In the genomic region with DNA sequence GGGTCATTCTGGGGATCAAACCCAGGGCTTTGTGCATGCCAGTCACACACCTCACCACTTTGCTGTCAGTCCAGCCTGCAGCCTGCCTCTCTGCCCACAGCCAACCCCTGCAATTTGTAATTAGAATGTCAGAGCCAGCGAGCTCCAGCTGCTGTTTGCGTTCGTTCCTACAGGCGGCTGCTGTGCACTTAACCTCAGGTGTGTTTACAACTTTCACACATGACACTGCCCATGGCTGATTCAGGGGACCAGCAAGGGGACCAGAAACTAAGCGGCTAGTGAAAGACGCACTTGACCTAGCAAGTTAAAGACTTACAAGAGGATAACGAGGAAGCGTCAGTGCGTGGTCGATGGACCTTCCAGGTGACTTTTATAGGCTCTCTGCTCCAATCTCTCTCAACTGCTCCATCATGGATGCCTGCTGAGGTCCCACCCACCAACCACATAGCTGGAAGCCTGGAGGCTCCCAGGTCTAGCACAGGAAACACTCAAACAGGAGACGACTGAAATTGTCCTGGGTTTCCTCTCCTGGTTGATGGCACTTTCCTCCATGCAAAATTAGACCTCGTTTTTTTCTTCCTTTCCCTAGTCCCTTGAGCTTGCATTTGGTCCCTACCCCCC, we compare ENCODE assay signal across 10 mouse cellular contexts. TPM values are rescaled to one million over a fixed set of nuclear protein-coding genes. Genes with fewer than 3 reads are reported as not detected.
A peak's percentile ranks its signal among the peaks of the same experiment; 100 is the strongest.
DNase-seq lines count a peak whose midpoint lies in the region; ATAC-seq and TF ChIP-seq lines count a peak whose summit lies in the region.
"Had no signal": no experiment of that assay in that cellular context is flagged by ENCODE, and none has a peak within 500 bp of the region (broad histone marks: within the 10 kb centered on the region; RNA-seq: fewer than 3 reads in every experiment).

No protein-coding gene starts in this region.

- H3K4me2 ChIP-seq in heart, embryonic 12.5 days: peak overlapping the region; percentile 41
- H3K4me2 ChIP-seq in embryonic facial prominence, embryonic 14.5 days (ENCODE audit: low read depth, low read length): peak overlapping the region; percentile 24
- peak overlapping the region; percentile 40 for H3K4me2 ChIP-seq in kidney, postnatal 0 days (ENCODE audit: low read length)
- peak overlapping the region; percentile 52 for H3K4me2 ChIP-seq in lung, postnatal 0 days (replicated peaks; ENCODE audit: low read depth, low read length)
- H3K4me2 ChIP-seq: midbrain, embryonic 13.5 days had no signal

- H3K27ac ChIP-seq in heart, embryonic 12.5 days (ENCODE audit: poor library complexity, severe bottlenecking): peak overlapping the region; percentile 89
- peak overlapping the region; percentile 83 for H3K27ac ChIP-seq in embryonic facial prominence, embryonic 14.5 days (replicated peaks; ENCODE audit: low read depth, low read length)
- peak overlapping the region; percentile 70; the same call in 1 of the 2 replicates for H3K27ac ChIP-seq in kidney, postnatal 0 days
- H3K27ac ChIP-seq in lung, postnatal 0 days (ENCODE audit: low read length): peak overlapping the region; percentile 95
- H3K27ac ChIP-seq: midbrain, embryonic 13.5 days had no signal

- H3K4me1 ChIP-seq in heart, embryonic 12.5 days (replicated peaks): peaks cover 27% of the 10 kb centered on the region
- peaks cover 35% of the 10 kb centered on the region for H3K4me1 ChIP-seq in embryonic facial prominence, embryonic 14.5 days (ENCODE audit: control insufficient read depth, insufficient read depth, low read length)
- peaks cover 15% of the 10 kb centered on the region for H3K4me1 ChIP-seq in kidney, postnatal 0 days (replicated peaks; ENCODE audit: insufficient read depth, low read length)
- peaks cover 24% of the 10 kb centered on the region for H3K4me1 ChIP-seq in lung, postnatal 0 days (ENCODE audit: insufficient read depth, low read depth, low read length)

- 0 out of 2 replicates have a peak overlapping the region, but pooled peaks have one; percentile 6 for H3K4me3 ChIP-seq in heart, embryonic 12.5 days
- no peak overlapping the region for H3K4me3 ChIP-seq in embryonic facial prominence, embryonic 14.5 days (ENCODE audit: low read depth, low read length)
- H3K4me3 ChIP-seq in kidney, postnatal 0 days (replicated peaks; ENCODE audit: low read depth, low read length): no peak overlapping the region; the same call in 1 of the 2 replicates
- peak overlapping the region; percentile 42 for H3K4me3 ChIP-seq in lung, postnatal 0 days (ENCODE audit: low read depth, low read length)
- H3K4me3 ChIP-seq: midbrain, embryonic 13.5 days had no signal

- H3K9ac ChIP-seq in heart, embryonic 12.5 days: 0 out of 2 replicates have a peak overlapping the region, but pooled peaks have one; percentile 32
- peak overlapping the region; percentile 22; the same call in 1 of the 2 replicates for H3K9ac ChIP-seq in embryonic facial prominence, embryonic 14.5 days (ENCODE audit: low read depth, low read length)
- H3K9ac ChIP-seq in kidney, postnatal 0 days (ENCODE audit: low read depth, low read length): peak overlapping the region; percentile 28; the same call in 1 of the 2 replicates
- peak overlapping the region; percentile 20 for H3K9ac ChIP-seq in lung, postnatal 0 days (replicated peaks; ENCODE audit: low read depth)
- H3K9ac ChIP-seq: midbrain, embryonic 13.5 days had no signal

- no peak for DNase-seq in heart, postnatal 4 days
- DNase-seq in embryonic facial prominence, embryonic 14.5 days (ENCODE audit: low spot score): no peak
- DNase-seq in kidney, postnatal 0 days (ENCODE audit: low spot score): no peak
- peak; percentile 66 for DNase-seq in lung, postnatal 0 days (ENCODE audit: low spot score)
- DNase-seq in frontal cortex, postnatal 14 days (ENCODE audit: low spot score in 2 of 2): no peak
- DNase-seq in urinary bladder, postnatal 36 days (ENCODE audit: low spot score in 2 of 2): no peak
- no peak for DNase-seq in spleen, adult 18-20 months

- TF ChIP-seq EP300 in lung, postnatal 0 days (IDR thresholded peaks at IDR 0.05): peak; percentile 11; the same call in 1 of the 2 replicates

- ATAC-seq in heart, embryonic 12.5 days (ENCODE audit: insufficient number of reproducible peaks, low FRiP score): no peak
- no peak for ATAC-seq in embryonic facial prominence, embryonic 14.5 days (ENCODE audit: low read depth)
- ATAC-seq in kidney, postnatal 0 days (replicated peaks; ENCODE audit: low FRiP score, low read depth): no peak
- peak; percentile 37 for ATAC-seq in lung, postnatal 0 days
- ATAC-seq: midbrain, embryonic 13.5 days had no signal

- no peaks in the 10 kb centered on the region for H3K36me3 ChIP-seq in heart, embryonic 12.5 days
- no peaks in the 10 kb centered on the region for H3K36me3 ChIP-seq in embryonic facial prominence, embryonic 14.5 days (ENCODE audit: control insufficient read depth, insufficient read depth, low read length)
- H3K36me3 ChIP-seq in kidney, postnatal 0 days (ENCODE audit: insufficient read depth, low read length): no peaks in the 10 kb centered on the region
- H3K36me3 ChIP-seq in lung, postnatal 0 days (ENCODE audit: insufficient read depth, low read length): no peaks in the 10 kb centered on the region
- H3K36me3 ChIP-seq: G1E; midbrain, embryonic 13.5 days had no signal

- H3K9me3 ChIP-seq in heart, embryonic 12.5 days (replicated peaks): no peaks in the 10 kb centered on the region
- no peaks in the 10 kb centered on the region for H3K9me3 ChIP-seq in embryonic facial prominence, embryonic 14.5 days (ENCODE audit: control insufficient read depth, low read length)
- no peaks in the 10 kb centered on the region for H3K9me3 ChIP-seq in kidney, postnatal 0 days (replicated peaks; ENCODE audit: low read length)
- no peaks in the 10 kb centered on the region for H3K9me3 ChIP-seq in lung, postnatal 0 days (ENCODE audit: low read length)
- H3K9me3 ChIP-seq: G1E; midbrain, embryonic 13.5 days had no signal

- H3K27me3 ChIP-seq in heart, embryonic 12.5 days (replicated peaks): no peaks in the 10 kb centered on the region
- no peaks in the 10 kb centered on the region for H3K27me3 ChIP-seq in embryonic facial prominence, embryonic 14.5 days (replicated peaks; ENCODE audit: control insufficient read depth, insufficient read depth, low read length)
- no peaks in the 10 kb centered on the region for H3K27me3 ChIP-seq in kidney, postnatal 0 days (ENCODE audit: insufficient read depth, low read length)
- H3K27me3 ChIP-seq in lung, postnatal 0 days (replicated peaks; ENCODE audit: insufficient read depth, low read length): no peaks in the 10 kb centered on the region
- H3K27me3 ChIP-seq: midbrain, embryonic 13.5 days had no signal

- peak; percentile 22; the same call in 1 of the 2 replicates for TF ChIP-seq CTCF in kidney, postnatal 0 days (IDR thresholded peaks at IDR 0.05; ENCODE audit: low read depth)
- peak; percentile 57 for TF ChIP-seq CTCF in lung, postnatal 0 days (IDR thresholded peaks at IDR 0.05)

- WGBS in heart, embryonic 12.5 days: 33% methylated on average over 12 of the region's 12 CpGs
- 27% methylated on average over 12 of the region's 12 CpGs for WGBS in embryonic facial prominence, embryonic 14.5 days
- 19% methylated on average over 12 of the region's 12 CpGs for WGBS in kidney, postnatal 0 days
- WGBS in lung, postnatal 0 days: 15% methylated on average over 12 of the region's 12 CpGs

RNA-seq across cellular contexts. Expression of gene Ptms, which starts 5.4 kb away (rescaled TPM):
- 233 and 243 TPM in 2 replicates for polyA plus RNA-seq in heart, embryonic 12.5 days (2016; fragmentation: Nextera tagmentation; extraction: Ambion mirVana)
- total RNA-seq in heart, postnatal 4 days (2021): 100 to 1,000 TPM; 549 to 587 TPM
- polyA plus RNA-seq in embryonic facial prominence, embryonic 14.5 days (2014; fragmentation: Nextera tagmentation; extraction: Ambion mirVana): 255 and 263 TPM in 2 replicates
- polyA plus RNA-seq in kidney, postnatal 0 days (2015; fragmentation: Nextera tagmentation; extraction: Ambion mirVana): 359 and 399 TPM in 2 replicates
- 533 and 563 TPM in 2 replicates for polyA plus RNA-seq in lung, postnatal 0 days (2015; fragmentation: Nextera tagmentation; extraction: Ambion mirVana)

RNA-seq across cellular contexts. Expression of gene Mlf2, which starts 5.9 kb away (rescaled TPM):
- polyA plus RNA-seq in heart, embryonic 12.5 days (2016; fragmentation: Nextera tagmentation; extraction: Ambion mirVana): 357 and 358 TPM in 2 replicates
- total RNA-seq in heart, postnatal 4 days (2021): 100 to 1,000 TPM; 237 to 239 TPM
- polyA plus RNA-seq in embryonic facial prominence, embryonic 14.5 days (2014; fragmentation: Nextera tagmentation; extraction: Ambion mirVana): 346 and 352 TPM in 2 replicates
- 348 and 352 TPM in 2 replicates for polyA plus RNA-seq in kidney, postnatal 0 days (2015; fragmentation: Nextera tagmentation; extraction: Ambion mirVana)
- 289 and 300 TPM in 2 replicates for polyA plus RNA-seq in lung, postnatal 0 days (2015; fragmentation: Nextera tagmentation; extraction: Ambion mirVana)

RNA-seq across cellular contexts. Expression of gene Lag3, which starts 13.8 kb away (rescaled TPM):
- 1.4 and 1.5 TPM in 2 replicates for polyA plus RNA-seq in heart, embryonic 12.5 days (2016; fragmentation: Nextera tagmentation; extraction: Ambion mirVana)
- total RNA-seq in heart, postnatal 4 days (2021): 1 to 10 TPM in 1 of 2 experiments, under 1 TPM in 1; 0.68 to 1.0 TPM
- polyA plus RNA-seq in embryonic facial prominence, embryonic 14.5 days (2014; fragmentation: Nextera tagmentation; extraction: Ambion mirVana): 1.9 and 2.4 TPM in 2 replicates
- polyA plus RNA-seq in kidney, postnatal 0 days (2015; fragmentation: Nextera tagmentation; extraction: Ambion mirVana): 2.5 and 2.9 TPM in 2 replicates
- 2.3 TPM in 2 replicates for polyA plus RNA-seq in lung, postnatal 0 days (2015; fragmentation: Nextera tagmentation; extraction: Ambion mirVana)
- polyA plus RNA-seq: G1E had no signal

RNA-seq across cellular contexts. Expression of gene Cd4, which starts 37.3 kb away (rescaled TPM):
- polyA plus RNA-seq in heart, embryonic 12.5 days (2016; fragmentation: Nextera tagmentation; extraction: Ambion mirVana): not detected in 2 replicates
- total RNA-seq in heart, postnatal 4 days (2021): under 1 TPM; 0.41 to 0.55 TPM
- polyA plus RNA-seq in embryonic facial prominence, embryonic 14.5 days (2014; fragmentation: Nextera tagmentation; extraction: Ambion mirVana): 0.07 and 0.25 TPM in 2 replicates
- 0.24 and 0.28 TPM in 2 replicates for polyA plus RNA-seq in kidney, postnatal 0 days (2015; fragmentation: Nextera tagmentation; extraction: Ambion mirVana)
- 0.07 and 0.10 TPM in 2 replicates for polyA plus RNA-seq in lung, postnatal 0 days (2015; fragmentation: Nextera tagmentation; extraction: Ambion mirVana)
- polyA plus RNA-seq: G1E had no signal

RNA-seq across cellular contexts. Expression of gene Cops7a, which starts 40.1 kb away (rescaled TPM):
- 148 and 149 TPM in 2 replicates for polyA plus RNA-seq in heart, embryonic 12.5 days (2016; fragmentation: Nextera tagmentation; extraction: Ambion mirVana)
- total RNA-seq in heart, postnatal 4 days (2021): 100 to 1,000 TPM; 107 to 110 TPM
- 138 and 141 TPM in 2 replicates for polyA plus RNA-seq in embryonic facial prominence, embryonic 14.5 days (2014; fragmentation: Nextera tagmentation; extraction: Ambion mirVana)
- 153 and 157 TPM in 2 replicates for polyA plus RNA-seq in kidney, postnatal 0 days (2015; fragmentation: Nextera tagmentation; extraction: Ambion mirVana)
- polyA plus RNA-seq in lung, postnatal 0 days (2015; fragmentation: Nextera tagmentation; extraction: Ambion mirVana): 112 and 118 TPM in 2 replicates

Comparison
In these comparisons a context has a peak if more than half of its experiments do, and no peak if none do; other contexts are left out.
1. H3K4me3 ChIP-seq: peak in heart, embryonic 12.5 days (single experiment) and lung, postnatal 0 days (single experiment); none in embryonic facial prominence, embryonic 14.5 days (single experiment) and kidney, postnatal 0 days (single experiment).
2. Peak in every context shown above with its lines, with median percentiles within 50 percentile points of each other: H3K27ac ChIP-seq, H3K4me2 ChIP-seq and H3K9ac ChIP-seq.